Mouse (Mus musculus): ENCODE data around the gene Olfr54.

- TF ChIP-seq PAX5 (IDR thresholded peaks at IDR 0.05; ENCODE audit: low read length), result no peak
- no peak for TF ChIP-seq TCF12 (IDR thresholded peaks at IDR 0.05; ENCODE audit: low read depth, low read length)
- TF ChIP-seq BHLHE40 (IDR thresholded peaks at IDR 0.05; ENCODE audit: low read depth, low read length), result no peak
- no peak for TF ChIP-seq POLR2A (IDR thresholded peaks at IDR 0.05; ENCODE audit: low read depth, low read length)
- TF ChIP-seq KAT2A (IDR thresholded peaks at IDR 0.05; ENCODE audit: insufficient replicate concordance, low read length), result no peak
- no peak for TF ChIP-seq CTCF (conservative IDR thresholded peaks at IDR 0.05 in 1 of 2, IDR thresholded peaks at IDR 0.05 in 1 of 2; ENCODE audit: low read depth in 2 of 2, low read length in 2 of 2)
Measured at GRCm38 (mm10) chr11:51059151-51059571, 45.1 kb downstream of the Olfr54 start, which contains the start of gene Zfp354a.
